Mouse (Mus musculus): ENCODE measurements around the gene Casq2.

- no peak for TF ChIP-seq USF1 (IDR thresholded peaks at IDR 0.05; ENCODE audit: low read depth)
- no peak for TF ChIP-seq E2F4 (IDR thresholded peaks at IDR 0.05; ENCODE audit: insufficient read depth)
- TF ChIP-seq POLR2A (IDR thresholded peaks at IDR 0.05; ENCODE audit: insufficient read length, low read depth), result no peak
- TF ChIP-seq REST (IDR thresholded peaks at IDR 0.05; ENCODE audit: insufficient read depth, insufficient read length), result no peak
- no peak for TF ChIP-seq MAX (IDR thresholded peaks at IDR 0.05; ENCODE audit: low read depth)
- no peak for TF ChIP-seq CEBPB (IDR thresholded peaks at IDR 0.05; ENCODE audit: insufficient read depth, poor library complexity, severe bottlenecking)
- no peak for TF ChIP-seq POLR2AphosphoS2 (IDR thresholded peaks at IDR 0.05; ENCODE audit: insufficient read length, low read depth)
- TF ChIP-seq MYOD1 (IDR thresholded peaks at IDR 0.05; ENCODE audit: control insufficient read depth in 1 of 3, insufficient read length in 2 of 3, low read depth in 2 of 3), result no peak
- TF ChIP-seq SRF (IDR thresholded peaks at IDR 0.05; ENCODE audit: control insufficient read depth, insufficient read length, low read depth), result no peak
- no peak for TF ChIP-seq MYOG (IDR thresholded peaks at IDR 0.05; ENCODE audit: control insufficient read depth in 1 of 3, insufficient read depth in 1 of 3, insufficient read length in 2 of 3, low read depth in 2 of 3)
Observed at GRCm38 (mm10) chr3:102131627-102132324, 45.6 kb downstream of the Casq2 start.

Data from myocyte (in vitro differentiated cells).